In the genomic region with DNA sequence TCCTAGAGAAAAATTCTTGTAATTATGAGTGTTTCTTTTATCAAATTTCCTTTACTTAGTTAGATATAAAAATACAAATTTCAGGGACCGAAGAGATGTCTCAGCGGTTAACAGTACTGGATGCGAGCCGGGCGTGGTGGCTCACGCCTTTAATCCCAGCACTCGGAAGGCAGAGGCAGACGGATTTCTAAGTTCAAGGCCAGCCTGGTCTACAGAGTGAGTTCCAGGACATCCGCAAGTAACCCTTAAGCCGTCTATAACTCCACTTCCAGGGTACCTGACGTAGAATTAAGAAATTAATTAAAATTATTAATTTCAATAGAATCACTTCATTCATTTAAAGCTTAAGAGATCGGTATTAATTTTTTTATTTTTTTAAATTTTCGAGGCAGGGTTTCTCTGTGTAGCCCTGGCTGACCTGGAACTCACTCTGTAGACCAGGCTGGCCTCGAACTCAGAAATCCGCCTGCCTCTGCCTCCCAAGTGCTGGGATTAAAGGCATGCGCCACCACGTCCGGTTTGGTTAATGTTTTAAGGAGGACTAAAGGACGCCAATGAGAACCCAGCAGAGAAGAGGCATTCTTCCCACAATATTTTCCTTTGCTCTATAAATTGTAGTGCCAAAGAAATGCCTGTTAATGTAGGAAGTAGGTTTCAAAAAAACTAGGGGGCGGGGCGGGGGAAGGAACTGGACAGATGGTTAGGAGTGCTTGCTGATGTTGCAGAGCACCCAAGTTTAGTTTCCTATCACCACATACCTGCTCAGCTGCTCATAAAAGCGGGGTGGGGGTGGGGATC, we compare ENCODE assay signal across 7 mouse cellular contexts. TPM values are rescaled to one million over a fixed set of nuclear protein-coding genes. Genes with fewer than 3 reads are reported as not detected.
A peak's percentile ranks its signal among the peaks of the same experiment; 100 is the strongest.
DNase-seq lines count a peak whose midpoint lies in the region; ATAC-seq and TF ChIP-seq lines count a peak whose summit lies in the region.

No protein-coding gene starts in this region.

- no peaks in the 10 kb centered on the region for H3K27me3 ChIP-seq in lung, embryonic 14.5 days (ENCODE audit: insufficient read depth, low read length)
- no peaks in the 10 kb centered on the region for H3K27me3 ChIP-seq in forebrain, embryonic 16.5 days (replicated peaks; ENCODE audit: control insufficient read depth, insufficient read depth, low read length)
- H3K27me3 ChIP-seq in liver, embryonic 16.5 days (ENCODE audit: control insufficient read depth, insufficient read depth, low read depth, low read length), result no peaks in the 10 kb centered on the region

- no peaks in the 10 kb centered on the region for H3K4me1 ChIP-seq in lung, embryonic 14.5 days (ENCODE audit: insufficient read depth)
- peaks cover 8% of the 10 kb centered on the region; the same call in 1 of the 2 replicates for H3K4me1 ChIP-seq in forebrain, embryonic 16.5 days (replicated peaks; ENCODE audit: control insufficient read depth, insufficient read depth, low read length)
- H3K4me1 ChIP-seq in liver, embryonic 16.5 days (ENCODE audit: control insufficient read depth, low read depth, low read length), result peaks cover 8% of the 10 kb centered on the region

- no peaks in the 10 kb centered on the region for H3K36me3 ChIP-seq in lung, embryonic 14.5 days (ENCODE audit: insufficient read depth)
- no peaks in the 10 kb centered on the region for H3K36me3 ChIP-seq in forebrain, embryonic 16.5 days (ENCODE audit: control insufficient read depth, insufficient read depth)
- no peaks in the 10 kb centered on the region for H3K36me3 ChIP-seq in liver, embryonic 16.5 days (ENCODE audit: control insufficient read depth, insufficient read depth)

- peak overlapping the region; percentile 74 for H3K9ac ChIP-seq in lung, embryonic 14.5 days
- H3K9ac ChIP-seq in forebrain, embryonic 16.5 days (replicated peaks; ENCODE audit: low read depth, low read length), result peak overlapping the region; percentile 67
- peak overlapping the region; percentile 65 for H3K9ac ChIP-seq in liver, embryonic 16.5 days (ENCODE audit: low read depth, low read length)

- peak; percentile 9 for DNase-seq in lung, embryonic 14.5 days
- no peak for DNase-seq in lung, postnatal 14 days
- peak; percentile 49 for DNase-seq in brain, adult 2 months (ENCODE audit: low read depth, low spot score)
- DNase-seq in adrenal gland, adult 2 months, result no peak
- DNase-seq in adrenal gland, adult 18-20 months (ENCODE audit: low spot score in 2 of 2), result no peak

- H3K4me2 ChIP-seq in lung, embryonic 14.5 days, result peak overlapping the region; percentile 70
- peak overlapping the region; percentile 45 for H3K4me2 ChIP-seq in forebrain, embryonic 16.5 days (ENCODE audit: low read length)
- peak overlapping the region; percentile 81 for H3K4me2 ChIP-seq in liver, embryonic 16.5 days (ENCODE audit: low read depth, low read length)

- 60% methylated on average over 22 of the region's 22 CpGs for WGBS in lung, embryonic 14.5 days
- 63% methylated on average over 22 of the region's 22 CpGs for WGBS in forebrain, embryonic 16.5 days
- 48% methylated on average over 22 of the region's 22 CpGs for WGBS in liver, embryonic 16.5 days (ENCODE audit: insufficient replicate concordance)

- peak overlapping the region; percentile 95 for H3K4me3 ChIP-seq in lung, embryonic 14.5 days (ENCODE audit: low read depth, low read length)
- H3K4me3 ChIP-seq in forebrain, embryonic 16.5 days (replicated peaks; ENCODE audit: low read length), result peak overlapping the region; percentile 100
- H3K4me3 ChIP-seq in liver, embryonic 16.5 days (ENCODE audit: low read depth, low read length), result peak overlapping the region; percentile 73

- TF ChIP-seq CTCF in lung, embryonic 14.5 days (IDR thresholded peaks at IDR 0.05; ENCODE audit: low read depth), result no peak

- no peak overlapping the region; the same call in 1 of the 2 replicates for H3K27ac ChIP-seq in lung, embryonic 14.5 days (ENCODE audit: low read depth)
- peak overlapping the region; percentile 88 for H3K27ac ChIP-seq in forebrain, embryonic 16.5 days (ENCODE audit: low read length)
- H3K27ac ChIP-seq in liver, embryonic 16.5 days (ENCODE audit: low read length), result peak overlapping the region; percentile 83

- no peak for ATAC-seq in lung, embryonic 14.5 days (ENCODE audit: insufficient read depth)
- ATAC-seq in forebrain, embryonic 16.5 days, result no peak
- no peak for ATAC-seq in liver, embryonic 16.5 days (ENCODE audit: low read depth)

- no peaks in the 10 kb centered on the region for H3K9me3 ChIP-seq in lung, embryonic 14.5 days (ENCODE audit: low read depth, low read length)
- no peaks in the 10 kb centered on the region for H3K9me3 ChIP-seq in forebrain, embryonic 16.5 days (ENCODE audit: control insufficient read depth, low read length)
- H3K9me3 ChIP-seq in liver, embryonic 16.5 days (replicated peaks; ENCODE audit: control insufficient read depth, low read length), result no peaks in the 10 kb centered on the region

RNA-seq across cellular contexts. Expression of gene Atf2, which starts 1.2 kb away (rescaled TPM):
- polyA plus RNA-seq in lung, embryonic 14.5 days (2014; fragmentation: Nextera tagmentation; extraction: Ambion mirVana), result 69.7 and 74.1 TPM in 2 replicates
- 123 and 124 TPM in 2 replicates for polyA plus RNA-seq in forebrain, embryonic 16.5 days (2015; fragmentation: Nextera tagmentation; extraction: Ambion mirVana)
- polyA plus RNA-seq in liver, embryonic 16.5 days (2015; fragmentation: Nextera tagmentation; extraction: Ambion mirVana), result 21.3 and 22.8 TPM in 2 replicates
- 10 to 100 TPM; 73.3 to 94.2 TPM for total RNA-seq in adrenal gland, adult 2 months (2021)
- 5.0 and 7.7 TPM in 2 replicates for polyA plus RNA-seq in adrenal gland, adult 2 months (2012; rRNA removed)
- 10 to 100 TPM; 73.4 to 74.3 TPM for total RNA-seq in adrenal gland, adult 18-20 months (2021)

RNA-seq across cellular contexts. Expression of gene Atp5g3, which starts 17.5 kb away (rescaled TPM):
- 1,132 and 1,137 TPM in 2 replicates for polyA plus RNA-seq in lung, embryonic 14.5 days (2014; fragmentation: Nextera tagmentation; extraction: Ambion mirVana)
- polyA plus RNA-seq in forebrain, embryonic 16.5 days (2015; fragmentation: Nextera tagmentation; extraction: Ambion mirVana), result 848 and 855 TPM in 2 replicates
- polyA plus RNA-seq in liver, embryonic 16.5 days (2015; fragmentation: Nextera tagmentation; extraction: Ambion mirVana), result 713 and 723 TPM in 2 replicates
- total RNA-seq in adrenal gland, adult 2 months (2021), result 100 to 1,000 TPM; 595 to 604 TPM
- polyA plus RNA-seq in adrenal gland, adult 2 months (2012; rRNA removed), result 410 and 524 TPM in 2 replicates
- total RNA-seq in adrenal gland, adult 18-20 months (2021), result 100 to 1,000 TPM; 540 to 822 TPM

Comparison
In these comparisons a context has a peak if more than half of its experiments do, and no peak if none do; other contexts are left out.
1. DNase-seq: peak in lung, embryonic 14.5 days (single experiment) and brain, adult 2 months (single experiment); none in lung, postnatal 14 days (single experiment), adrenal gland, adult 2 months (single experiment) and adrenal gland, adult 18-20 months (0 of 2).
2. Peak in every context shown above with its lines, with median percentiles within 50 percentile points of each other: H3K4me2 ChIP-seq, H3K4me3 ChIP-seq and H3K9ac ChIP-seq.